Mouse (Mus musculus) mesoderm, embryonic 11.5 days (tissue): Measurements from ENCODE around the gene Hmgcs1.
"Not testable (repeated sequence)": the region's sequence is repeated elsewhere in the genome, so short reads cannot be mapped to it uniquely, and the experiment has no call there.

ENCODE experiments used
- DNase-seq: peaks from one replicate; pipeline ENCODE4 v3.0.0-alpha.2; 2012; ENCODE audit warnings: low read depth, low spot score

The Hmgcs1 gene

DNA sequence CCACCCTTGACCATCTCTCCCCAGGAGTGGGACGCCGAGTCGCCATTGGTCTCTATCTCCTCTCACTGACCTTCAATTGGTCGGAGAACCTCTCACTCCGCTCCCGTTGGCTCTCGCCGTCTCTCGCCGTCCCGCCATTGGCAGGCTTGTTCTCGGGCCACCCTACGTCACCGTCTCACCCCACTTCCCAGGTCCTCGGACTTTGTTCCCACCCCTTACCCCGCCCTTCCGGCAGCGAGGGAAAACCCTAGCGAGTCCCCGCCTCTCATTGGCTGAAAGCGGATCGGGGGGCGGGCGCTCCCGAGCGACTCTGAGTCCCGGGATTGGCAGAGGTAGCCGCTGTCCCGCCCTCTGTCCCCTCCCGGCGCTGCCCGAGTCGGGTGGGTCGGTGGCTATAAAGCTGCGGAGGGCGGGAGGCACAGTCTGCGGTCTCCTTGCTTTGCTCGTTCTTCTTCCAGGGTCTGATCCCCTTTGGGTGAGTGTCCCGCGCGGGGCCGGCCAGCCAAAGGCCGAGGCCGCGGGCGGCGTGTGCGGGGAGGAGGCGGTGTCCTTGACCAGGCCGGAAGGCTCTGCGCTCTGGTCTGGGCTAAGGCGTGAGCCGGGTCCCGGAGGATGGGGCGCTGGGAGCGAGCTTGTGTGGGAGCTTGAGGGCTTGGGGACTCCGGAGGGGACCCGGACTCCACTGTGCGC is at the start of gene Hmgcs1:
Hmgcs1 (plus strand) TSS at position 341 of the 690 bp plus-strand sequence.
- DNase-seq = peak; percentile 100

DNA sequence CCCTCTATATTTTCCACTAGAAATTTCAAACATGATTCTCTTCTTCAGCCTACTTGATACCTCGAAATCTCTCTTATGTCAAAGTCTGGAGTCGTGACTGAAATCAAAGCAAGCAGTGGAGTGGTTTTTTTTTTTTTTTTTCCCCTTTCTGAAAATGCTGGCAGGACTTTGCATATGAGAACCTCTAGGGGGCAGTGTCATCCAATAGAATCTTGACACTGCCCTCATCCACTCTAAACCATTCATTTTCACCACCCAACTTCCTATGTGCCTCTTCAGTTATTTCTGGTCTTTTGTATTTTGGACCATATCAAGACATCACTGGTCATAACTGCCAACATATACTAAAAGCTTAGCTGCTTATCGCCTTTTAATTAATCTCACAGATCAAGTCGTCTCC is 49.7 kb upstream of the Hmgcs1 start:
- DNase-seq = peak; percentile 65

DNA sequence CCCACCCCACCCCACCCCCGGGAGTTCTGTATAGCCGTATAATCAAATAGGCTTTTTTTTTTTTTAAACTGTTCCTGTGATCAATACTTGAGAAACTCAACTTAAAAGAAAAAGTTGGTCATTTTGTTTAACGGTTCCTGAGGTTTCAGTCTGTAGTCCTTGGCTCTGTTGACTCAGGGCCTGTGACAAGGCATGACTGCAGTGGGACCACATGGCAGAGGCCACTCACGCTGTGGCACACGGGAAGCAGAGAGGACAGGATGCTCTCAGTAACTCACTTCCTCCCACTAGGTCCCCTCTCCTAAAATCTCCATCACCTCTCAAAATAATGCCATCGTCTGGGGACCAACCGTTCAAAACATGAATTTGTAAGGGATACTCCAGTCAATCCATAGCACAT is 49.0 kb upstream of the Hmgcs1 start:
- DNase-seq = no peak

DNA sequence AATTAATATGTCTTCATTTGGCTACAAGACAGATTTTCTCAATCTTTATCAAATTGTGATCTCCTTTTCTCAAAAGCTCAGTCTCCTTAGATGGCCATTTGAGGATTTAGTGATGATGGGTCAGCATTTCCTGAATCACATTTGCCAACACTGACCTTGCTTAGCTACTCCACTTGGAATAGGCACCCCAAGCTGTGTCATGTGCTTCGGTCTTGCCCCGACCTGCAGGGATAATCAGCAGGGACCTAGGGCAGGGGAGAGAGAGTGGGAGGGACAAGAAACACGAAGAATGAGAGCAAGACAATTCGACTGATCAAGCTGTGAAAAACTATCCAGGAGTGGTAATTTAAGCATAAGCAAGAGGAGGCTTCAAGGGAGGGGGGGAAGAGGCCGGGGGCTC is 45.4 kb upstream of the Hmgcs1 start:
- DNase-seq = no peak

DNA sequence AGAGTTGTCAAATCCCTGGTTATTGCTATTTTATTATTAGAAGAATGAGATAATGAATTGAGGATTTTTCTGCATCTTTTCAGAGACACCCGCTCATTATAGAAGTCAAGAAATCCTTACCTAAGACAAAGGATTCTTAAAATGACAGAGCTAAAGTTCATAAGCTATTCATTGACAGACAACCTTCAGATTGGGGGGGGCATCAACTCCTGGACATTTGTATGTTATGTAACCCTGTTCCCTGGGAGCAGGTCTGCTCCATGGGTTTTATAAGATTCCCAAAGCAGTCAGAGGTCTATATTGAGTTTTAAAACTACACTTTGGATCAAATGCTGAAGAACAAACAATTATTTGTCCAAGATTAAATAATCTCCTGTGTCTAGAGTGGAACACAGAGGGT is 43.7 kb upstream of the Hmgcs1 start:
- no peak for DNase-seq

DNA sequence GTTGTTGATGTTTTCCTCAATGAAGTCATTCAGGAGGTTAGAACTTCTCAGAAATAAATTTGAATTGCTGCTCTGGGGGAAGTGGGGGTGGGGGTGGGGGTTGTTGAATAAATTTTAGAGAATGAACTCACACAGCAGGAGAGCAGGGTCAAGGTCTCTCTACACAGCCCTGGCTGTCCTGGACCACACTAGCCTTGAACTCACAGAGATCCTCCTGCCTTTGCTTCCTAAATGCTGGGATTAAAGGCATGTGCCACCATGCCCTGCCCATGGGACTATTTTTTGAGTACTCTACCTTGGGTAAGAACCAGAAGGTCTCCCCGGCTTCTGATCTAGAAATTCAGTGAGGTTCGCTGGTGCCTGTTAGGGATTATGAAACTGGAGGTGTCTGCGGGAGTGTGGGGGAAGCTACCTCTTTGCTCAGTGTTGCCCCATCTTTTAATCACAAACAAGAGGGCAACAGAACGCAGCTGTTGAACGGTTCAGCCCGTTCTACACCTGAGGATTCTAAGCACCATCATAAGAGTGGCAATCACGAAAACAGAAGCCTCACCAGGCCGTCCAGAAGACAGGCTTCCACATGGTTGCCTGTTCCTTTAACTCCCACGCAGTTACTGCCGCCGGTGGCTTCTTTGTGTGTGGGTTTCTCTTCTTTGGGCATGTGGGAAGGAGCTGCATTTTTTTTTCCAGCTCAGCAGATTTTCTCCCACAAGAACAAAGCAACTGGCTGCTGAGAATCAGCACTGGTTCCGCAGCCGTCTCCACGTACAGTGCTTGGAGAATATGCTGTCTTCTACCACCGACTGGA is 41.1 kb upstream of the Hmgcs1 start:
- no peak for DNase-seq

DNA sequence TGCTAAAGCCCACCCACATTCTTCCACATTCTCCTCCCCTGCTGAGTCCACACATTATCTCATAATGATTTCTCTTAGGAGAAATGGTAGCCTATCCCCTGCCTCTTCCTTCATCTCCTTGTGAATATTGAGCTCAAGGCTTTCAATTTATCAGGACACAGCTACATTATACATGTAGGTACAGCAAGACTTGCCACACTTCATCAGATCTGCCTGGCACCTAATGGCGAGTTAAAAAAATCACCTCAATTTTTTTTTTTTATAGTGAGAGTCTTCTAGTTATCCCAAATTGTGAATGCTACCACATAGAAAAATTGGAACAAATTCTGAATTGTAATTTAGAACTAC is 40.5 kb upstream of the Hmgcs1 start:
- no peak for DNase-seq

DNA sequence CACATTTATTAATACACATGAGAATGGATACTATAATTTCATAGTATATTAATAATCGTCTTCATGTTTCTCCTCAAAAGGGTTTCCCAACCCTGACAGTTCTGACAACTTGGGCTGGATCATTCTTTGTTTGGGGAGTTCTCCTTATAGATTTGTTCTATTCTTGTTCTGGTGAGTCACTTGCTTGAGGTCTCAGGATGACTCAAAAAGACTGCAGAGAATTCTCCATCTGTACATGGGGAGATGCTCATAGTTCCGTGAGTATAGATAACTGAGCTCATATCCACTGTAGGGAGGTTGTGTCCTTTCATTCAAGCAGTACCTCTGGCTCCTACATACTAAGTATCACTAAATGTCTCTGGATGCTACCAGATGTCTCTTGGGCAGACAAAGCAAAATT is 35.4 kb upstream of the Hmgcs1 start:
- no peak for DNase-seq

DNA sequence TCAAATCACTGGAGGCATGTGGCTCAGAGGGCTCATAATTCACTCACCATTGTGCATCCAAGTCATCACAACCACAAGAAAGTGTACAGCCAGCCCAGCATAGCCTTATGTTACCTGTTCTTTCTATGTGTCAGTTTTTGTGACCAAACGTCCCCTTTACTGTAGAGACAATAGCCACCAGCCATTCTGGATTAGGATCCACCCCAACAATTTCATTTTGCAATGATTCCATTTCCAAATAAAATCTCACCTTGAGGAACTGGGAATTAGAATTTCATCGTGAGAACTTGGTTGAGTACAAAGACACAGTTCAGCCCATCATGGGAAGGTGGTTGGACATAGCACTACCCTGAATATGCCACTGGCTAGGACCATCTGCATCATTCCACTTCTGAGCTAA is 33.9 kb upstream of the Hmgcs1 start:
- no peak for DNase-seq

DNA sequence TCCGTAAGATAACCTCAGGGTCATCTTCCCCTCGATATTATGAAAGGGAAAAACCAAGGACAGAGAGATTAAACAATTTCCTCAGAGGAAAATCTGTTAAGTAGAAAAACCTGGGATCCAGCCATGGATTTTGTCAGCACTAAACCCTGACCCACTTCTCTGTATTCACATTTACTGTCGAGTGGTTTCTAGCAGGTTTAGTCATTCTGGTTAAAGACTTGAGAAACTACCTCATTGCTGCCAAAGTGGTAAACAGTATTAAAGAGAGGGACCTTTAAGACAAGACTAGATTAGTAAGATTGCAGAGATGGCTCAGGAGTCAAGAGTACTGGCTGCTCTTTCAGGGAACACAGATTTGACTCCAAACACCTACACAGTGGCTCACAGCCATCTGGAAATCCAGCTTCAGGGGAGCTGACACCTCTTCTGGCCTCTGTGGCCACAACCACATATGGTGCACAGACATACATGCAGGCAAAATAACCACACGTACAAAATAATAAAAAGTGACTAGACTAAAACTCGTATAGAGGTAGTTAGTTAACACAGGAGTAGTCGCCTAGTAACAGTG is 33.2 kb upstream of the Hmgcs1 start:
- DNase-seq = no peak

DNA sequence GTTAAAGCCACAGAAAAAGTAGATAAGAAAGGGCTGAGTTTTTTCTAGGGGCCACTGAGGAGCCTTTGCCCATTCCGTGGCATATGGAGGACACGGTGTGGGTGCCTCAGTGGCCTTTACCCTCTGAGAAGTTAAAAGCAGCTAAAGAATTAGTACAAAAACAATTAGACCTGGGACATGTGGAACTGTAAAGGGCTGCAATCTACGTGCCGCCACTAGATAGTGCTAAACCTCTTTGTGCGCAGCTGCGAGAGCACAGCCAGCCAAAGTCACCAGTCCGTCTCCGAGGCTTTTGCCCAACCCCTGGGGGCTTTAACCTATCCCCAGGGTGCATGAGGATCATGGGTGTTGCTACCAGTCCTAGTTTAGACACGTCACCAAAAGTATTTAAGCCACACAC is 28.8 kb upstream of the Hmgcs1 start:
- not testable (repeated sequence) for DNase-seq

DNA sequence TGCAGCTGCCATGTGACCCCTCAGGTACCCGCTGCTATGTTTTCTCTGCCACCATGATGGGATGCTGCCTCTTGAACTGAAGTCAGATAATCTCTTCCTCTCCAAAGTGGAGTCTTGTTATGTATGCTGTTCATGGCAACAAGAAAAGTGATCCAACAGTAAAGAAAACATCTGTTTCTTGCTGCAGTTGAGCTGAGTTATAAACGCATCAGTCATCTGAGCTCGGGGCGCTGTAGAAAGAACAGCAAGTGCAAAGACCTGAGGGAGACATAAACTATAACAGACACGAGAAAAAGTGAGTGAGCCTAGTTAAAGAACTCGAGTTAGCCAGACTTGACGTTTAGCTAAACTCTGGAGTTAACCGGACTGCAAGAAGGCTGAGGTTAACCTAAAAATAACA is 11.4 kb upstream of the Hmgcs1 start:
- DNase-seq = no peak

DNA sequence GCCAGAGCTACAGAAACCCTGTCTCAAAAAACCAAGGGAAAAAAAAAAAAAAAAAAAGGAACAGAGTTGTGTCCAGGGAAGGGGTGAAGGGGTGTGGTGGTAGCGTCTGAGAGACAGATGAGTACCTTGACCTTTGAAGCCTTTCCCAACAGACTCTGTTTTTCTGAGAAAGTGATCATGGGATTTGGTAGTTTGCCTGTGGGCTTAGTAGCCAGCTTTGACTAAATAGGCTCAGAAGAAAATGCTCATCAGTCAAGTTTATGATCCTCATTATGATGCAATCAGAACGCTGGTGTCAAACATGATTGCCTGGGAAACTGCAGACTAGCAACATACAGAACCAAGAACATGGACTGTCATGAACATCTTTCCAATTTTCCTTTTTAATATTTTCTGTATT is 10.5 kb upstream of the Hmgcs1 start:
- DNase-seq = no peak

DNA sequence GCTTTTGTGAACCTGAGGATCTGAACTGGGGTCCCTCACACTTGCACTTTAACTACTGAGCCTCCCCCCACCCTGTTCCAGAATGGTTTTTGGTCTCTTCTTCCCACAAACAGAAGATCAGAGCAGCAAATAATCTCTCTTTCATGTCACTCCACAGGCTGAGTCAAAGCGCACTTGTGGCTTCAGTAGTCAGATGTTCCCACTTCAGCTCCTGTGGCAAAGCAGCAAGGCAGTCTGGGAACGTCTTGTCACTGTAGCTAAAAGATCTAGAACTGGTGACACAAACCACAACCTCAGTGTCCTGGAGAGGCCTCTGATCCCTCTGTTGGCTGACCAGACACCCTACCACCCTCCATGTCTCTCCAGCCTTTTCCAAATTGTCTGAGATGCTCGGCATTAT is 9.0 kb upstream of the Hmgcs1 start:
- DNase-seq = no peak

DNA sequence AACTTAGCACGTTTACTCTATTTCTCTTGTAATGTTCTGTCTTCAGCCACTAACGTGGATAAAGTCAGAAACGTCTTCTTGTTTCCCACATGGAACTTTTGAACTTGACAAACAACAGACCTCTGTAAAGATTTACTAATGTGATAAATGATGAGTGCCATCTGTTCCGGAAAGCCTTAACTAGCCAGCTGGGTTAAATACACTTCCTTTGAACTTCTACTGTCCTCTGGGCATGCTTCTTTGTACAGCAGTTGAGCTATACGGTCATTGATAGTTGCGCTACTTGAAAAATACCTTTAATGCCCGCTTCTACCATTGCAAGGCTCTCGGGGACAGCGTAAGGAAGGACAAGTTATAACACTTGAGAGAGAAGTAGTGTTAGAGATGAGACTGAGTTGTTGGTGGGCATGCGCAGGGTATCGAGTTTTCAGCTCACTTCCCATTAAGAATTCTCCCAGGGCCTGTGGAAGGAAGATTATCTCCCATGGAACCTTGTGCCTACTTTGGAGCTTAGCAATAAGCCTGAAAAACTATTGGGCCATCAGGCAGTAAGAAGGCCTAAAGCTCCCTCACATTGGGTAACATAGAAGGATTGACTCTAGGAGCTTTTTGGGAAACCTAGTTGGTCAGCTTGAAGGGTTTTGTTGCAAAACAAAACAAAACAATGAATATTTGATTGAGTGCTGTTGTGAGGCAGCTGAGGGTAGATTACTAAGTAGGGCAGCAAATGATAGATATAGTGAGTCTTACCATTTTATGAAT is 5.6 kb upstream of the Hmgcs1 start:
- DNase-seq = no peak

DNA sequence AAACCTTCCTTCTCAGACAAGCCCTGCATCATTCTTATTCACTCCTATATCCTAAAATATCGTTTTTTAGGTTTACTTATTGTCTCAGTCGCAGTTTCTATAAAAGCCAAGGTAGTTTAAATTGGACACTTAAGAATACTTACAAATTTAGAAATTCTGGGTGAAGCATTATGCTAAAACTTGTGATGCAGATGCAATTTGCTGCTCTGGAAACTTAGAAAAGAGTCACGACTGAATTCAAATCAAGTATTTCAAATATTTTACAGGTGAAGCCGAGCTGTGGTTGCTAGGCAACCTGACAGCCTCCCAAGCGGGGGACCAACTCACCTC is 505 bp upstream of the Hmgcs1 start:
- no peak for DNase-seq

DNA sequence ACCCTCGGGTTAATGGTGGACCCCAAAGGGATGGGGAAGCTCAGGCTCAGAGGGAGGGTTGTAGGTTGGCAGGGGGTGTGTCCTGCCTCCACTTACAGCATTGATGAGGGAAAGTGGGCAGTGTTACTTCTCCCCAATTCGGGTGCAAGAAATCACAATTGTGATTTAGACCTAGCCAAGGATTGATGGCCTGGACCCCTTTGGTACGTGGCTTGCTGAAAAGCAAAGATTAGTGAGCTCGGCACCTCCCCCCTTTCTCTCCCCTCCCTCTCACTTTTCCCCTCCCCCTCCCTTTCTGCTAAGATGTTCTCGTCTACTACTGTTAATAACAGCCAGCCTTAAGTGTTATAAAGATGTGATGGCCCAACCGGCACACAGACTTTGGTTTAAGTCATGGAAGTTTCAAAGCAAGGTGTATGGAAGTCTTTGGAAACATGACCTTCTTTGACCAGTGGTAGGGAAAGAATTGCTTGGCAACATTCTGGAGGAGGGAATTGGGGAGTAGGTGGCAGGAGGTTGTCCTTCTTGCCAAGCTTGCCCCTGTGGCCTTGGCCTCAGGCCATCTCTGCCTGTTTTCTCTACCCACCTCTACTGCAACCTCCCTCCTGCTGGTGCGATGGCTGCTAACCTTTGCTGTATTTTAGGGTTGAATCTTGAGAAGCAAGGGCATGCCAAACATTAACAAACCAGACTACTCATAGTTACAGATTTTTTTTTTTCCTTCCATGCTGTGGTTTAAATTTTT is 869 bp downstream of the Hmgcs1 start:
- no peak for DNase-seq

DNA sequence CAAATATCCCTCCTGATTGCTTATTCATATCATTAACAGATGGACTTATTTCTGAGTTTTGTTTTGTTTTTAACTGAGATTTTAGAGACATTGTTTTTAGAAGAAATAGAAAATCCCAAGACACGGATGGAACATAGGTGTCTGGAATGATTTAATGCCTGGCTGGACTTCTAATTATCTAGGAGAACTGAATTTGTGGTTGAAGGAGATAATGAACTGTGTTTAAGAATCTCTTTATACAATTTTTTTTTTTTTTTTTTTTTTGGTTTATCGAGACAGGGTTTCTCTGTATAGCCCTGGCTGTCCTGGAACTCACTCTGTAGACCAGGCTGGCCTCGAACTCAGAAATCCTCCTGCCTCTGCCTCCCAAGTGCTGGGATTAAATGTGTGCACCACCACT is 1.8 kb downstream of the Hmgcs1 start:
- DNase-seq = not testable (repeated sequence)

DNA sequence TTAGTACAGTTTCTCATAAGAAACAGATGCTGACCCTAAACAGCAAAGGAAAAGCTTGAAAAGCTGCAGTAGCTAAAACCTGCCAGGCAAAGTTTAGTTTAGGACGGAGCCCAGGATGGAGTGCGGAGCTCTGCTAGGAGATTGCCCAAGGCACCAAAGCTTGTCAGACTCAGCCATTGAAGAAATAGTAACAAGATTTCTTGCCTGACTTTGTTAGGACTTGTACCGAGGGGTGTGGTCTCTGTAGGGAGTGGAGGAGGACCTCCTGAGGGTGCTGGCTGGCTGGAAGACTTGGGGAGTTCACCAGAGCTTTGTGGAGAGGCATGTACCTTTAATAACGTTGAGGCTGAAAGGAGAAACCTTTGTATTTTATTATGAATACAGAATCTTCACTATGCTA is 5.5 kb downstream of the Hmgcs1 start:
- no peak for DNase-seq

DNA sequence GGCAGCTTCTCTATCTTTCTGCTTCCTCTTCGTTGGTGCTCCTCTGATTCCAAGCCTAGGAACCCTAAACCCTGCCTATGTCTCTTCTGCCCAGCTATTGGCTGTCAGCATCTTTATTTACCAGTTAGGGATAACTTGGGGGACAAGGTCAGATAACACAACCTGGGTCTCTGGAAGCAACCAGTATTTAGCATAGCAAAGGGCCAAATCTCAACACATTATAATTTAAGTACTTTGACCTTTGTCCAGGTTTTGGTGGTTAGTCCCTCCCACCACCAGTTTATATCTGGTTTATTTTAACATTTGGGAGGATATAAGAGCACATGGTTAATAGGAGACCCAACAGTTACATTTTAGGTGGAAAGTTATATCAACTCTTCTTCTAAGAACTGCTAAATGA is 6.3 kb downstream of the Hmgcs1 start:
- DNase-seq = no peak

DNA sequence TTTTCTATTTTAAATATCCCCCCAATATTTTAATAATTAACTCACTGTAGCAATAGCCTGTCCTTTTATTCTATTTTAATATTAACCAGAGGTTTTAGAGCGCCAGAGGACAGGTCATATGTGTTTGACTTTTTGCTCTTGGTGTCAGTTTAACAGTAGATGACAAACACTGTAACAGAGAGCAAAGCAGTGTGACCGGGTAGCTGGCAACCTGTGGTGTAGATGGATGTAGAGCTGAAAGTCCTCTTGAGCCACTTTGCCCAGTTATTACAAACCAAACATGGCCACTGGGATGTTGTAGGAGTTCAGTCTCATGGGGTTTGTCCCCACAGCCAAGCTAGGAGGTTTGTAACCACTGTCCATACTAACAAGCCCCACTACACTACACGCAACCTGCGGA is 8.3 kb downstream of the Hmgcs1 start:
- no peak for DNase-seq

DNA sequence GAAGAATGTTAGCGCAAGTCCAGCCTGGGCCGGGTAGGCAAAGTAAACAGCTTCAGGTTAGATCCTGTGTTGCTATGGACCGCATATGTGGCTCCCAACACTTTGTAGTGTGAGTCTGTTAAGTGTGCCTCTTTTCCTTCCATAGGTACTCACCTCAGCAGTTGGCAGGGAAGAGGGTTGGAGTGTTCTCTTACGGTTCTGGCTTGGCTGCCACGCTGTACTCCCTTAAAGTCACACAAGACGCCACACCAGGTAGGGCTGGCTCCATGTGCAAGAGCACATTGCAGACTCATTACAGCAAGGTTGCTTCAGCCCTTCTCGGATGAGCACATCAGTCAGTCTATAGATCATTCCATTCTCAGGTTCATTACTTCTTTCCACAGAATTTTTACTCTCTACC is 14.1 kb downstream of the Hmgcs1 start:
- DNase-seq = no peak
